Mouse (Mus musculus) urinary bladder, postnatal 10 days (tissue): ENCODE measurements around the gene 4933424G06Rik.

Source experiments
- DNase-seq: peaks from one replicate; pipeline ENCODE4 v3.0.0; 2022; ENCODE audit warnings: low spot score

The 4933424G06Rik gene

DNA sequence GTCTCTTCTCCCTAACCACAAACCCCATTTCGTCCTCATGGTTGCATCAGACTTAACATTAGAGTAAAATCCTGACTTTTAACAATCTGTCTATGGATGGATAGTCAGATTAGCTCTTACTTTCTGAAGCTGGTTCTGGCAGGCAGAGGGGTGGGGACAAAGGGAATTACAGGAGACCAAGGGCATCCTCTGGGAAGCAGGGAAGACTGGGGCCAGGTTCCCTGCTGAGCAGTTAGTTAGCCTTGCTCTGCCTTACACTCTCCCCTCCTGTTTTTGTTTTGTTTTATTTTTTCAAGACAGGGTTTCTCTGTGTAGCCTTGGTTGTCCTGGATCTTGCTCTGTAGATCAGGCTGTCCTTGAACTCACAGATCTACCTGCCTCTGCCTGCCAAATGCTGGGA lies 60.0 kb downstream of the 4933424G06Rik start:
- DNase-seq = no peak

- DNase-seq = no peak
Observed at GRCm38 (mm10) chr1:36770998-36771397, 61.0 kb downstream of the 4933424G06Rik start.

- no peak for DNase-seq
Observed at GRCm38 (mm10) chr1:36772198-36772934, 62.4 kb downstream of the 4933424G06Rik start.

- DNase-seq = no peak
Observed at GRCm38 (mm10) chr1:36780793-36781192, 70.8 kb downstream of the 4933424G06Rik start.

DNA sequence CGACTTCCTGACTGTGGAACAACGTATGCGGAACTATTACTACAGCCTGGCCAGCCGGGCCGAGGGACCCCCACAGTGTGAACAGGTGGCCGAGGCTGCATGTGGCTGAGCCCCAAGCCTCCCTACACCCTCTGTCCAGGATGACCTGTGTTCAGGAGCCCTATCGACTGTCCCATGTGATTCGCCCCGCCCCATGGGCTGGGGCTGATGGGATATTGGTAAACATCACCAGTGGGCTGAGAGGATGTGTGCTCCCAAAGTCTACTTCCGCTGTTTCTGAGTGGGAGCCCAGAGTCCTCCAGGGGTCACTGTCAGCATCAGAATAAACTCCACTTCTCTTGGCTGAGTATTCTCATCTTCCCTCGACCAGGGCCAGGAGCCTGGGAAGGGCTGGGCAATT lies 72.5 kb downstream of the 4933424G06Rik start:
- no peak for DNase-seq

DNA sequence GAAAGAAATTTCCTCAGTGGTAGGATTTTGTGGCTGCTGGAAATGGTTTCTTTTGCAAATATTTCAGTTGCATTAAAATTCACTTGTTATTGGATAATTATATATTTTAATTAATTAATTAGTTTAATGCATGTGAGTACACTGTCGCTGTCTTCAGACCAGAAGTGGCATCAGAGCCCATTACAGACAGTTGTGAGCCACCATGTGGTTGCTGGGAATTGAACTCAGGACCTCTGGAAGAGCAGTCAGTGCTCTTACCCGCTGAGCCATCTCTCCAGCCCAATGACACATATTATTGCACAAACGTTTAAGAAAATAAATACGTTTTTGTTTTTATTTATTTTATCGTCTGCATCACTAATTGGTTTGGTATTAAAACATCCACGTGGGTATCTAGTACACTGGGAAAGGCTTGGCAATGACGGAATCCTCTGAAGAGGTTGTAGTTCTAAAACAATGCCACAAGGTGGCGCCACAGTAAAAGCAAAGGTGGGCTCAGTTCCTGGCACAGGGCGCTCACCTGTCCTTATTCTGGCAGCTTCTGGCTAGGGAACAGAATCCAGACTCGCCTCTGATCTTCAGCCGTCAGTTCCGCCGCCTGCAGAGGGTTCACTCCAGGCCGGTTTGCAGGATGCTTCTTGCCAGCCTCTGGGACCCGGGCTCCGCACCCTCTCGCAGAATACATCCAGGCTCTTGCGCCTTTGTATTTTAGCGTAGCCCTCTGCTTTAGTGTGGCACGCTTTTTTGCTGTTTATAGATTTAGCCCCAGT lies 74.6 kb downstream of the 4933424G06Rik start:
- DNase-seq = no peak

GRCm38 (mm10) chr1:36785238-36785641 lies 75.3 kb downstream of the 4933424G06Rik start:
- no peak for DNase-seq

DNA sequence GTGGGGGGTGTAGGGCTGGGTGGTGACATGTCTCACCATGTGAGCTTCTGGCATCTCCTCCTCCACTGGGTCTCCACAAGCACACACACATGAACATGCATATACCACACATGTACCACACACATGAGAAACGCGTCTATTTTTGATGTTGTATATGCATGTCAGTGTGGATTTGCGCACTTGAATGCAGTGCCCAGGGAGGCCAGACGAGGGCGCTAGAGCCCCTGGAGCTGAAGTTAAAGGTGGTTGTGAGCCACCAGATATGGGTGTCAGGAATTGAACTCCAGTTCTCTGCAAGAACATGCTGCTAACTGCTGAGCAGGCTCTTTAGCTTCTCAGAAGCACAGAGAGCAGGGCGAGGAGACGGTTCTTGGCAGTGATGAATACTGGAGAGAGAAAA lies 76.4 kb downstream of the 4933424G06Rik start:
- no peak for DNase-seq

DNA sequence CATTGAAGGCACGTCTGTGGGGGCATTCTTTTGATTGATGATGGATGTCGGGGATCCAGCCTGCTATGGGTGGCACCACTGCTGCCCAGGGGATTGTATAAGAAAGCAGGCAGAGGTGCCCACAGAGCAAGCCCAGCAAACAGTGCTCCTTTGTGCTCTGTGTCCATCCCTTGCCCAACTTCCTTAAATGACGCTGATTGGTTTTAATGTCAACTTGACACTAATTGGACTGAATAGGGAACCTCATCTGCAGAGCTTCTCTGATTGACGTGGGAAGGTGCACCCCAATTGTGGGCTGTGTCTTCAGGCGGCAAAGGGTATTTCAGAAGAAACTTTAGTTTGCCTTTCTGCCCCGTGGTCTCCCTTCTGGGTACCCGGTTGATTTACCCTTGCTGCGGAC lies 79.5 kb downstream of the 4933424G06Rik start:
- DNase-seq = no peak

GRCm38 (mm10) chr1:36796711-36797110 lies 86.8 kb downstream of the 4933424G06Rik start:
- no peak for DNase-seq

DNA sequence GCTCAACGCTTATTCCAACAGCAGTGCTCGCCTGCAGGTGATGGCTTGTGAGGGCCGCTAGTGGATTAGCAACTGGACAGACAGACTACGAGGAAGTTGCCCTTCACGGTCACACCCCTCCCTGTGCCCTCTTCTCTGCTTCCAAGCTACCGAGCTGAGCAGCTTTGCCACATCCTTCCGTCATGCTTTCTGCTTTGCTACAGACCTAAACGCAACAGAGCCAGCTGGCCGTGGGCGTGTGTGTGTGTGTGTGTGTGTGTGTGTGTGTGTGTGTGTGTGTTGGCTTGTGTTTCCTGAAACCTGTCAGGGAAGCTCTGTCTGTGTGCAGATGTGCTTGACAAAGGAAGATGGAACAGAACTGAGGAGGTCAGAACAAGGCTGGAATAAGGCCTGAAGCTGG lies 87.5 kb downstream of the 4933424G06Rik start:
- no peak for DNase-seq

DNA sequence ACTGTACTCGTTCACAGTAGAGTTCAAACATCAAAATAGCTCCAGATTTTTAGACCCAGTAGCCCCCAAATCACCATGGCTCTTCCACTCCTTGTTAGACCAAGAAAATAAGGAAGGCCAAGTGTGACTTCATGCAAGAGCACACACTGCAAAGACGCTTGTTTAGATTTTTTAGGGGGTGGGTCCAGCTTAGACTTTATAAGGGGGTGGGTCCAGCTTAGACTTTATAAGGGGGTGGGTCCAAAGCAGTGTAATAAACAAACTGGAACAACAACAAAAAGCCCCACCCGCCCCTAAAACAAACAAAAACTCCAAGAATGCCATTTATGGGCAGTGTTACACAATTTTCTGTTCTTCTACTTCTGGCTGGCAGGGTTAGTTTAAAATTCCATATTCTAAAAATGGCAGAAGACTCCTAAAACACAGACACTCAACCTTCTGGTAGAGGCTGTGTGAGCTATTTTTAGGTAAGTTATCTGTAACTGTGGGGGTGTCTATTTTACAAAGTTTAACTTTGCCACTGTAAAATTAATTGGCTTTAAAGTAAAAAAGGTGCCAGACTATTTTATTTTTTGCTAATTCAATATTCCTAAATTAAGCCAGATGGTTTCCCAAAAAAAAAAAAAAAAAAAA lies 90.5 kb downstream of the 4933424G06Rik start:
- DNase-seq = no peak

DNA sequence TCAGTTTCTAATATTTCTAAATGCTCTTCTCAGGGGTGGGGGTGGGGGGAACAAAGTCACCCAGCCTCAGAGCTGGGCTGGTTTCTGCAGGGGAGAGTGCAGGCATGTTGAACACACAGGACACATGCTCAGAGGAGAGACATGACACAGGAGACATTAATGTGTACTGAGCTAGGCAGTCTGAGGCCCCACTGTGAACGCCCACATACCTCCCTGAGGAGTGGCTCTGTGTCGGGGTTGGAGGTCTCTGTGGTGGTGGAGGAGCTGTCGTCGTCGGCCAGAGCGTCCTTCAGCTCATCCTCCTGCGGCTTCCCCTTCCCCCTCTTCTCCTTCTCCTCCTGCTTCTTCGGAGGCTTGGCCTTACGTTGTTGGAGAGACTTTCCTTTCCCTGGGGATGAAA lies 94.3 kb downstream of the 4933424G06Rik start:
- no peak for DNase-seq

DNA sequence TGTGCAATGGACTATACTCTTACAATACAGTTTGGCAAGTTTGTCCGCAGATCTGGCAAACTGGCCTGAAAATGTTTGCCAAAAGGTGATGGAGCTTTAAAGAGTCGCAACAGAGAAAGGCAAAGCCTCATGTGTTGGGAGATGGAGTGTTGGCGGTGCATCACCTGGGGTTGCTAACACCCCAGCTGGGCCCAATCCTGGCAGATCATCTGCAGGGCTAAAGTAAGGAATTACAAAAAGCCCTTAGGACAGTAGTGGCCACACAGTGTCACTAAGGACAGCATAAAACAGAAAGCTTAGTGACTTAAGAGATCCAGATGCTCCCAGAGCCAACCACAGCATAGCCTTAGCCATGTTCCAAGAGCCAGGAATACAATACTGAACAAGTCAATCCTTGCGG lies 94.9 kb downstream of the 4933424G06Rik start:
- no peak for DNase-seq

- DNase-seq = no peak
Observed at GRCm38 (mm10) chr1:36806181-36806905, 96.4 kb downstream of the 4933424G06Rik start.

DNA sequence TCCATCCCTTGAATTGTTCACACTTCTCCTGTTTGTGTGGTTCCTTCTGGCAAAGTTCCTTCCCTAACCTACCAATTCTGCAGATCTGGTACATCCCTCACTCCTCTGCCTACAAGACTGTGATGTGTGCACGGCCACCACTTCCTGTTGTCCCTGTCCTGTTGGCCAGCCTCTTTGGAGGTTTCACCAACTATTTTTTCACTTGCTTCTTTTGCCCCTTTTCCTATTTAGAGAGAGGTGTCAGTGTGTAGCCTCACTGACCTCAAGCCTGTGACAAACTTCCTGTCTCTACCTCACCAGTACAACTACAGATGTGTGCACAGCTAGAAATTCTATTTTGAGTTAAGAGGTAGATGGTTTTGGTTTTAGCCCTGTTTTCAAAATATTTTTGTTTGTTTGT lies 97.1 kb downstream of the 4933424G06Rik start:
- DNase-seq = no peak
